Mouse (Mus musculus) testis, adult 2 months (tissue): ENCODE data around the gene Hmg20b.

ENCODE experiments used
- CTCF ChIP-seq: fragments of 200-500 bp; IDR thresholded peaks from 2 replicates; pipeline ENCODE4 v1.5.1; 2012; ENCODE audit warnings: low read depth, mild to moderate bottlenecking, inconsistent platforms, low read length, moderate library complexity; ENCODE audit not compliant: control insufficient read depth, insufficient read depth, insufficient replicate concordance
- POLR2A ChIP-seq: fragments of 200-500 bp; IDR thresholded peaks from 2 replicates; pipeline ENCODE4 v1.6.1; 2012; ENCODE audit warnings: low read depth, mild to moderate bottlenecking, inconsistent platforms, low read length, moderate library complexity; ENCODE audit not compliant: control insufficient read depth

DNA sequence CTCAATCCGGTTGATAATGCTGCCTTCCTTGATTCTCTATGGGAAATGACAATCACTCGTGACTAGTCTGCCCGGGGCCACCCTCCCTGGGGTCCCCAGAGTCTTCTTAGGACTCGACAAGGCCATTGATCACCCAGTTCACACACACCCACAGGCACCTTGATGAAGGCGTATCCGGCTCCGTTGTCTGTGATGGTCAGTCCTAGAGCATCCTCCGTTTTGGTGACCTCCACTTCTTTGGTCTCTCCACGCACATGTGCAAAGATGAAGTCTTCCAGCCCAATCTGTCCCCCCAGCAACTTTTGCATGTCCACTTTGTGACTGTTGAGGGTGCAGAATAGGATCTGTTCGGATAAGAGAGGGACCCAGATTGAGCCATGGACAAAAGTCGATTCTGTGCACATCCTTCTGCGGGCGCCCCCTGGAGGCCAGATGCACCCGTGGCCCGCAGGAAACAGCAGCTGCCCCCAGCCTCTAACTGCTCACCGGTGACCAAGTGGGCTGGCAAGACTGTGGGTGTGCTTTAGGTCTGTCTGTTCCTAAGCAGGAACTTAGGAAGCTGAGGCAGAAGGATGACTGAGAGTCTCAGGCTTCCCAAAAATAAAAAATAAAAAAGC lies 8.8 kb downstream of the Hmg20b start:
- TF ChIP-seq POLR2A (no peak), CTCF (peak; percentile 64)
